Mouse (Mus musculus) erythroblast, embryonic 14.5 days (primary cell): ENCODE measurements at regions not wholly inside any gene's neighbourhood (a gene's known extent, or its start where the extent isn't known, plus 50 kb on each side); places are given as distances from the start of the nearest gene placed in this dataset.

Source experiments
- H3K27me3 ChIP-seq: 2 replicates; pipeline ENCODE4 v1.6.1; 2012; ENCODE audit warnings: inconsistent platforms; ENCODE audit not compliant: control insufficient read depth
- H3K36me3 ChIP-seq: 2 replicates; pipeline ENCODE4 v1.6.1; 2012; ENCODE audit warnings: mild to moderate bottlenecking, inconsistent platforms; ENCODE audit not compliant: control insufficient read depth
- H3K4me1 ChIP-seq: 2 replicates; pipeline ENCODE4 v1.6.1; 2012; ENCODE audit warnings: inconsistent platforms; ENCODE audit not compliant: control insufficient read depth
- H3K4me3 ChIP-seq: replicated peaks from 2 replicates; pipeline ENCODE3; 2012; ENCODE audit warnings: moderate library complexity, mild to moderate bottlenecking, inconsistent platforms
- H3K9me3 ChIP-seq: 2 replicates; pipeline ENCODE4 v1.6.1; 2012; ENCODE audit warnings: low read length, inconsistent platforms, mixed read lengths; ENCODE audit not compliant: control insufficient read depth
- GATA1 ChIP-seq: IDR thresholded peaks from 2 replicates; pipeline ENCODE4 v1.6.1; 2012; ENCODE audit warnings: low read length, inconsistent platforms, mixed read lengths
- TAL1 ChIP-seq: IDR thresholded peaks from 3 replicates; pipeline ENCODE4 v1.6.1; 2012; ENCODE audit warnings: low read length, inconsistent platforms, mixed read lengths

- H3K27me3 ChIP-seq, result no peaks in the 10 kb centered on the region
- H3K4me3 ChIP-seq, result no peak overlapping the region
- peaks cover 41% of the 10 kb centered on the region for H3K9me3 ChIP-seq
- H3K36me3 ChIP-seq, result no peaks in the 10 kb centered on the region
- TF ChIP-seq GATA1 (no peak), TAL1 (no peak)
- H3K4me1 ChIP-seq, result no peaks in the 10 kb centered on the region
These were observed 124.5 kb upstream of the Gjb5 start for GRCm38 (mm10) chr4:127482461-127482860.

- no peak for TF ChIP-seq TAL1
- TF ChIP-seq GATA1, result no peak
- Histone ChIP-seq H3K4me3 (no peak overlapping the region), H3K4me1 (no peaks in the 10 kb centered on the region), H3K36me3 (no peaks in the 10 kb centered on the region), H3K27me3 (no peaks in the 10 kb centered on the region), H3K9me3 (peaks cover 39% of the 10 kb centered on the region)
These were observed 122.4 kb upstream of the Gjb5 start for GRCm38 (mm10) chr4:127480339-127480738.

GRCm38 (mm10) chr4:127469877-127470276 is 111.9 kb upstream of the Gjb5 start:
- H3K4me3 ChIP-seq, result no peak overlapping the region
- TF ChIP-seq TAL1 (no peak), GATA1 (no peak)
- peaks cover 9% of the 10 kb centered on the region for H3K9me3 ChIP-seq
- no peaks in the 10 kb centered on the region for H3K36me3 ChIP-seq
- H3K27me3 ChIP-seq, result no peaks in the 10 kb centered on the region
- H3K4me1 ChIP-seq, result no peaks in the 10 kb centered on the region

DNA sequence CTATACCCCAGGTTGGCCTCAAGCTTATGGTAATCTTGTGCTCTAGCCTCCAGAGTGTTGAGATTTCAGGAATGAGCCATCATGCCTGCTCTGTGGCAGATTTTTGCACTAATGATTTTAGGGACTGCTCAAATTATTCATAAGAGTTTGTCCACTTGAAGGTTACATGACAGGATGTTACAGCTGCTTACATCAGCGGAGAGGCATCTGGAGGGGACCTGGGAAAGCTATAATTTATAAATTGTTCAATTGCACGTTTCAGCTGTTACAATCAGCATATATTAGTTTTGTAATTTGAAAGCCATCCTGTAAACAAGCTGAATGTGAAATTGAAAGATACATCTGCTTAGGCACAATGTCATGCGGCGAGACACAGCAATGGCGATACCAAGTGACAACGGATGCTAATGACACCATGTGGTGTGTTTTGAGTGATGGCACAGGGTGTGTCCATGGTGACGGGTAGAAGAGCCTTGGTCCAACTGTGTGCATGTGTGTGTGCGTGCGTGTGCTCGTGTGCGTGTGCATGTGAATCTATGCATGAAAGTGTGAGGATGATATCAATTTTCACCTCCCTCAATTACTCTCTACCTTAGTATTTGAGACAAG is 96.6 kb upstream of the Gjb5 start:
- no peaks in the 10 kb centered on the region for H3K27me3 ChIP-seq
- no peak overlapping the region for H3K4me3 ChIP-seq
- no peaks in the 10 kb centered on the region for H3K4me1 ChIP-seq
- TF ChIP-seq GATA1 (no peak), TAL1 (no peak)
- peaks cover 33% of the 10 kb centered on the region for H3K9me3 ChIP-seq
- H3K36me3 ChIP-seq, result no peaks in the 10 kb centered on the region

DNA sequence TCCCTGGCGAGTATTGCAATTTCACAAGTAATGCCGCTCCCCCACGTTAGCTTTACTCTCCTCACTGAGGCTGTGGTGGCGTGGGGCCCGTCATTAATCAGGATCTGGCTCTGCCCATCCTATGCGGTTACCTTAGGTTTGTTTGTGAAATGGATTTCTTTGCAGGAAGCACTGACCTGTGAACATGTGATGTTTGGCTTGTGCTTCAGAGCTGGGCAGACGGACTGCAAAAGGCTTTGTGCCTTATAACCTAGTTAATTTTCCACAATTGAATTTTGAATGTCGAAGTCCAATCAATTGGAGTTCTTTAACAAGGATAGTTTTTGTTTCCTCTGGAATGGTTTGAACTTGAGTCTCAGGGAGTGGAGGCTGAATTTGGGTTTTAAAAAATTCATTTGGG is 94.1 kb upstream of the Gjb5 start:
- Histone ChIP-seq H3K36me3 (no peaks in the 10 kb centered on the region), H3K4me3 (no peak overlapping the region), H3K9me3 (peaks cover 34% of the 10 kb centered on the region), H3K4me1 (no peaks in the 10 kb centered on the region), H3K27me3 (no peaks in the 10 kb centered on the region)
- TF ChIP-seq TAL1 (no peak), GATA1 (no peak)

GRCm38 (mm10) chr4:127445300-127445699 is 87.3 kb upstream of the Gjb5 start:
- TF ChIP-seq TAL1 (no peak), GATA1 (no peak)
- peaks cover 34% of the 10 kb centered on the region for H3K9me3 ChIP-seq
- no peaks in the 10 kb centered on the region for H3K4me1 ChIP-seq

GRCm38 (mm10) chr4:127444056-127444455 is 86.1 kb upstream of the Gjb5 start:
- peaks cover 38% of the 10 kb centered on the region for H3K9me3 ChIP-seq
- no peaks in the 10 kb centered on the region for H3K36me3 ChIP-seq
- no peaks in the 10 kb centered on the region for H3K4me1 ChIP-seq
- no peak overlapping the region for H3K4me3 ChIP-seq
- no peaks in the 10 kb centered on the region for H3K27me3 ChIP-seq
- TF ChIP-seq GATA1, result no peak
- no peak for TF ChIP-seq TAL1

More at GRCm38 (mm10) chr4:127445300-127445699, 87.3 kb upstream of the Gjb5 start:
- no peaks in the 10 kb centered on the region for H3K36me3 ChIP-seq
- no peaks in the 10 kb centered on the region for H3K27me3 ChIP-seq
- H3K4me3 ChIP-seq, result no peak overlapping the region

GRCm38 (mm10) chr4:127442001-127442400 is 84.0 kb upstream of the Gjb5 start:
- Histone ChIP-seq H3K4me1 (no peaks in the 10 kb centered on the region), H3K4me3 (no peak overlapping the region), H3K9me3 (peaks cover 32% of the 10 kb centered on the region), H3K27me3 (no peaks in the 10 kb centered on the region), H3K36me3 (no peaks in the 10 kb centered on the region)
- TF ChIP-seq TAL1 (no peak), GATA1 (no peak)

DNA sequence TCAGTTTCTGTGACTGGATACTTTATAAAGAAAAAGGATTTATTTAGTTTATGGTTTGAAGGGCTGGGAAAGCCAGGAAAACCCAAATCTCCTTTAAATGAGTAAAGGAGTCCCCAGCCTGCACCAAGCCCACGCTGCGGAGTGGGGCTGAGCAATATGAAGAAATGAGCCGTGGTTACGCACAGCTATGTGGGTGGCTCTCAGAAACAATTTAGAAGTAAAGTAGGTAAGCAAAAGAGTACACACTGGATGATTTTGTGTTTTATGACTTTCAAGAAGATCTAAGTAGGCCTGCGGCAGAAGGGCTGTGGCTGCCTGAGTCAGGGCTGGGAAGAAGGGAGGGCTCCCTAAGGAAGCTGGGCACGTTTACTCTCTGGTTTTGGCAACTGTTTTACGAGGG is 82.6 kb upstream of the Gjb5 start:
- H3K36me3 ChIP-seq, result no peaks in the 10 kb centered on the region
- H3K4me1 ChIP-seq, result no peaks in the 10 kb centered on the region
- H3K27me3 ChIP-seq, result no peaks in the 10 kb centered on the region
- peaks cover 28% of the 10 kb centered on the region for H3K9me3 ChIP-seq
- TF ChIP-seq TAL1 (no peak), GATA1 (no peak)
- H3K4me3 ChIP-seq, result no peak overlapping the region

DNA sequence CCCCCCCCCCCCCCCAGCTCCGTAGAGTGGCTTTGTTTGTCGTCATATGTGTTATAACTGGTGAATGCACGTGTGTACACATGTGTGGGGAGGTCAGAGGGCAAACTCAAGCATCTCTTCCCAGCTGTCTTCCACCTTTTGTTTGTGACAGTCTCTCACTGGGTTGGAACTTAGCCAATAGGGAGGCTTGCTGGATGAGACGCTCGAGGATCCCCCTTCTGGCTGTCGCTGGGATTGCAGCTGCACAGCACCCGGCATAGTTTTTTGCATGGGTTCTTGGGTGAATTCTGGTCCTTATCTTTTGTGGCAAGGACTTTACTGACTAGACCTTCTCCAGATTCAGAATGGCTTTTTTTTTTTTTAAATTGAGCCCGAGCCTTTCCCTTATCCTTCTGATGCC is 77.1 kb upstream of the Gjb5 start:
- H3K9me3 ChIP-seq, result peaks cover 8% of the 10 kb centered on the region
- no peaks in the 10 kb centered on the region for H3K36me3 ChIP-seq
- H3K27me3 ChIP-seq, result no peaks in the 10 kb centered on the region
- TF ChIP-seq GATA1 (no peak), TAL1 (no peak)
- no peaks in the 10 kb centered on the region for H3K4me1 ChIP-seq
- no peak overlapping the region for H3K4me3 ChIP-seq
